Mouse (Mus musculus): ENCODE measurements around the gene D930007J09Rik. TPM values are rescaled to one million over a fixed set of nuclear protein-coding genes. Genes with fewer than 3 reads are reported as not detected.

The D930007J09Rik gene
- polyA plus RNA-seq, 1 experiment from 2014 or later: not detected

- 0 out of 2 replicates have a peak overlapping the region, but pooled peaks have one; percentile 5 for H3K4me3 ChIP-seq (ENCODE audit: low read depth, low read length)
- H3K4me2 ChIP-seq (ENCODE audit: low read depth, severe bottlenecking): peak overlapping the region; percentile 90
- H3K9me3 ChIP-seq (ENCODE audit: control insufficient read depth, low read length): no peaks in the 10 kb centered on the region
- ATAC-seq (ENCODE audit: insufficient number of reproducible peaks, low FRiP score, low TSS enrichment, low read depth) (no peak), DNase-seq (ENCODE audit: low spot score) (no peak)
- H3K27me3 ChIP-seq (ENCODE audit: control insufficient read depth, insufficient read depth, low read length): no peaks in the 10 kb centered on the region
- no peak overlapping the region for H3K9ac ChIP-seq (ENCODE audit: low read length)
- H3K27ac ChIP-seq (replicated peaks; ENCODE audit: low read depth, low read length): no peak overlapping the region
- no peaks in the 10 kb centered on the region for H3K4me1 ChIP-seq (ENCODE audit: control insufficient read depth, insufficient read depth, low read length)
- WGBS: 77% methylated on average over 4 of the region's 4 CpGs
- peaks cover 5% of the 10 kb centered on the region for H3K36me3 ChIP-seq (ENCODE audit: control insufficient read depth, insufficient read depth, low read length)
Observed at GRCm38 (mm10) chr13:32803701-32804345, 1.2 kb upstream of the D930007J09Rik start.

GRCm38 (mm10) chr13:32801693-32802221 is 892 bp downstream of the D930007J09Rik start, which contains the start of gene Wrnip1:
Gene Wrnip1 (plus strand): TSS chr13:32802038.
- Histone ChIP-seq H3K36me3 (ENCODE audit: control insufficient read depth, insufficient read depth, low read length) (peaks cover 2% of the 10 kb centered on the region), H3K4me2 (ENCODE audit: low read depth, severe bottlenecking) (peak within 1 kb of the TSS; percentile 90), H3K9me3 (ENCODE audit: control insufficient read depth, low read length) (no peaks in the 10 kb centered on the region), H3K4me3 (ENCODE audit: low read depth, low read length) (peak within 1 kb of the TSS; percentile 76), H3K9ac (ENCODE audit: low read length) (peak within 1 kb of the TSS; percentile 75), H3K27me3 (ENCODE audit: control insufficient read depth, insufficient read depth, low read length) (no peaks in the 10 kb centered on the region), H3K4me1 (ENCODE audit: control insufficient read depth, insufficient read depth, low read length) (no peaks in the 10 kb centered on the region), H3K27ac (replicated peaks; ENCODE audit: low read depth, low read length) (no peak within 1 kb of the TSS)
- under 1% methylated on average over 46 of the region's 51 CpGs for WGBS
- peak; percentile 99 for DNase-seq (ENCODE audit: low spot score)
- peak; percentile 94 for ATAC-seq (ENCODE audit: insufficient number of reproducible peaks, low FRiP score, low TSS enrichment, low read depth)

GRCm38 (mm10) chr13:32800859-32801258 is 1.8 kb downstream of the D930007J09Rik start:
- H3K4me2 ChIP-seq (ENCODE audit: low read depth, severe bottlenecking): no peak overlapping the region; the same call in 1 of the 2 replicates
- H3K4me3 ChIP-seq (ENCODE audit: low read depth, low read length): no peak overlapping the region
- H3K4me1 ChIP-seq (ENCODE audit: control insufficient read depth, insufficient read depth, low read length): no peaks in the 10 kb centered on the region
- no peaks in the 10 kb centered on the region for H3K27me3 ChIP-seq (ENCODE audit: control insufficient read depth, insufficient read depth, low read length)
- H3K9ac ChIP-seq (ENCODE audit: low read length): no peak overlapping the region
- ATAC-seq (ENCODE audit: insufficient number of reproducible peaks, low FRiP score, low TSS enrichment, low read depth) (no peak), DNase-seq (ENCODE audit: low spot score) (no peak)
- no peaks in the 10 kb centered on the region for H3K9me3 ChIP-seq (ENCODE audit: control insufficient read depth, low read length)
- no peaks in the 10 kb centered on the region for H3K36me3 ChIP-seq (ENCODE audit: control insufficient read depth, insufficient read depth, low read length)
- H3K27ac ChIP-seq (replicated peaks; ENCODE audit: low read depth, low read length): no peak overlapping the region

GRCm38 (mm10) chr13:32799131-32799530 is 3.5 kb downstream of the D930007J09Rik start:
- H3K27ac ChIP-seq (replicated peaks; ENCODE audit: low read depth, low read length): no peak overlapping the region
- DNase-seq (ENCODE audit: low spot score) (no peak), ATAC-seq (ENCODE audit: insufficient number of reproducible peaks, low FRiP score, low TSS enrichment, low read depth) (no peak)
- no peaks in the 10 kb centered on the region for H3K27me3 ChIP-seq (ENCODE audit: control insufficient read depth, insufficient read depth, low read length)
- H3K9ac ChIP-seq (ENCODE audit: low read length): no peak overlapping the region
- no peaks in the 10 kb centered on the region for H3K4me1 ChIP-seq (ENCODE audit: control insufficient read depth, insufficient read depth, low read length)
- H3K9me3 ChIP-seq (ENCODE audit: control insufficient read depth, low read length): no peaks in the 10 kb centered on the region
- no peak overlapping the region for H3K4me2 ChIP-seq (ENCODE audit: low read depth, severe bottlenecking)
- no peak overlapping the region for H3K4me3 ChIP-seq (ENCODE audit: low read depth, low read length)
- H3K36me3 ChIP-seq (ENCODE audit: control insufficient read depth, insufficient read depth, low read length): no peaks in the 10 kb centered on the region
- WGBS: 69% methylated on average over 2 of the region's 2 CpGs

GRCm38 (mm10) chr13:32797085-32797484 is 5.6 kb downstream of the D930007J09Rik start:
- Histone ChIP-seq H3K27ac (replicated peaks; ENCODE audit: low read depth, low read length) (peak overlapping the region; percentile 38; the same call in 1 of the 2 replicates), H3K9me3 (ENCODE audit: control insufficient read depth, low read length) (no peaks in the 10 kb centered on the region), H3K9ac (ENCODE audit: low read length) (no peak overlapping the region), H3K4me1 (ENCODE audit: control insufficient read depth, insufficient read depth, low read length) (no peaks in the 10 kb centered on the region), H3K36me3 (ENCODE audit: control insufficient read depth, insufficient read depth, low read length) (no peaks in the 10 kb centered on the region), H3K4me3 (ENCODE audit: low read depth, low read length) (no peak overlapping the region), H3K4me2 (ENCODE audit: low read depth, severe bottlenecking) (no peak overlapping the region), H3K27me3 (ENCODE audit: control insufficient read depth, insufficient read depth, low read length) (no peaks in the 10 kb centered on the region)
- DNase-seq (ENCODE audit: low spot score) (no peak), ATAC-seq (ENCODE audit: insufficient number of reproducible peaks, low FRiP score, low TSS enrichment, low read depth) (no peak)
- 50% methylated on average over 1 of the region's 1 CpGs for WGBS

- Histone ChIP-seq H3K9me3 (ENCODE audit: control insufficient read depth, low read length) (no peaks in the 10 kb centered on the region), H3K27me3 (ENCODE audit: control insufficient read depth, insufficient read depth, low read length) (no peaks in the 10 kb centered on the region), H3K36me3 (ENCODE audit: control insufficient read depth, insufficient read depth, low read length) (no peaks in the 10 kb centered on the region), H3K27ac (replicated peaks; ENCODE audit: low read depth, low read length) (no peak overlapping the region), H3K9ac (ENCODE audit: low read length) (no peak overlapping the region), H3K4me1 (ENCODE audit: control insufficient read depth, insufficient read depth, low read length) (no peaks in the 10 kb centered on the region), H3K4me3 (ENCODE audit: low read depth, low read length) (no peak overlapping the region), H3K4me2 (ENCODE audit: low read depth, severe bottlenecking) (no peak overlapping the region)
- DNase-seq (ENCODE audit: low spot score) (no peak), ATAC-seq (ENCODE audit: insufficient number of reproducible peaks, low FRiP score, low TSS enrichment, low read depth) (no peak)
- WGBS: 90% methylated on average over 5 of the region's 5 CpGs
Observed at GRCm38 (mm10) chr13:32795166-32795565, 7.5 kb downstream of the D930007J09Rik start.

GRCm38 (mm10) chr13:32794619-32795018 is 8.0 kb downstream of the D930007J09Rik start:
- DNase-seq (ENCODE audit: low spot score) (no peak), ATAC-seq (ENCODE audit: insufficient number of reproducible peaks, low FRiP score, low TSS enrichment, low read depth) (no peak)
- Histone ChIP-seq H3K27ac (replicated peaks; ENCODE audit: low read depth, low read length) (no peak overlapping the region), H3K4me2 (ENCODE audit: low read depth, severe bottlenecking) (no peak overlapping the region), H3K27me3 (ENCODE audit: control insufficient read depth, insufficient read depth, low read length) (no peaks in the 10 kb centered on the region), H3K9me3 (ENCODE audit: control insufficient read depth, low read length) (no peaks in the 10 kb centered on the region), H3K4me1 (ENCODE audit: control insufficient read depth, insufficient read depth, low read length) (no peaks in the 10 kb centered on the region), H3K4me3 (ENCODE audit: low read depth, low read length) (no peak overlapping the region), H3K36me3 (ENCODE audit: control insufficient read depth, insufficient read depth, low read length) (no peaks in the 10 kb centered on the region), H3K9ac (ENCODE audit: low read length) (no peak overlapping the region)
- WGBS: 73% methylated on average over 2 of the region's 2 CpGs

GRCm38 (mm10) chr13:32789781-32790180 is 12.9 kb downstream of the D930007J09Rik start:
- no peak for ATAC-seq (ENCODE audit: insufficient number of reproducible peaks, low FRiP score, low TSS enrichment, low read depth)
- Histone ChIP-seq H3K9me3 (ENCODE audit: control insufficient read depth, low read length) (no peaks in the 10 kb centered on the region), H3K36me3 (ENCODE audit: control insufficient read depth, insufficient read depth, low read length) (no peaks in the 10 kb centered on the region), H3K27me3 (ENCODE audit: control insufficient read depth, insufficient read depth, low read length) (no peaks in the 10 kb centered on the region), H3K9ac (ENCODE audit: low read length) (no peak overlapping the region), H3K4me2 (ENCODE audit: low read depth, severe bottlenecking) (no peak overlapping the region), H3K4me1 (ENCODE audit: control insufficient read depth, insufficient read depth, low read length) (no peaks in the 10 kb centered on the region), H3K4me3 (ENCODE audit: low read depth, low read length) (no peak overlapping the region), H3K27ac (replicated peaks; ENCODE audit: low read depth, low read length) (no peak overlapping the region)
- 85% methylated on average over 4 of the region's 4 CpGs for WGBS
- DNase-seq (ENCODE audit: low spot score): no peak

All from limb, embryonic 11.5 days (tissue).